Mouse (Mus musculus): ENCODE measurements around the gene D230025D16Rik. TPM values are rescaled to one million over a fixed set of nuclear protein-coding genes. Genes with fewer than 3 reads are reported as not detected.

The D230025D16Rik gene
- polyA plus RNA-seq, 1 experiment from 2014 or later = 20.7 TPM

- H3K27ac ChIP-seq = peak overlapping the region; percentile 74; the same call in 1 of the 2 replicates
- no peak for DNase-seq (ENCODE audit: low spot score)
- peaks cover 39% of the 10 kb centered on the region for H3K4me1 ChIP-seq
- no peaks in the 10 kb centered on the region; the same call in 1 of the 2 replicates for H3K9me3 ChIP-seq
- peaks cover 99% of the 10 kb centered on the region for H3K27me3 ChIP-seq (ENCODE audit: insufficient read depth, poor library complexity, severe bottlenecking)
- H3K4me3 ChIP-seq = peak overlapping the region; percentile 71
- H3K36me3 ChIP-seq = no peaks in the 10 kb centered on the region
- 21% methylated on average over 10 of the region's 10 CpGs for WGBS
Measured at GRCm38 (mm10) chr8:105265128-105265527, 40.2 kb downstream of the D230025D16Rik start.

DNA sequence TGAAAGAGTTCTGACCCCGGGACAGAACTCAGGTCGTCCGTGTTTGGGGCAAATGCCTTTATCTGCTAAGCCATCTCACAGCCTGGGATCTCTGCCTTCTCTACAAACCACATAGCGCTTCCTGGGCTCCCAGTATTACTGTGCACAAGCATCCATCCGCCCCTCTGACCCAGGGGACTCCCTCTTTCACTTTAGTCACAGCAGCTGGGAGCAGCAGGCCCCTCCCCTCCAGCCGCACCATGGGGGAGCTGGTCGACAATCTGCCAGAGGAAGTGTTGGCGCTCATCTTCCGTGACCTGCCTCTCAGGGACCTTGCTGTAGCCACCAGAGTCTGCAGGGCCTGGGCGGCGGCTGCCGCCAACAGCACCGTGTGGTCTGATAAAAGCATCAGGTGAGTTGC lies 41.8 kb downstream of the D230025D16Rik start:
- DNase-seq (ENCODE audit: low spot score) = no peak
- no peaks in the 10 kb centered on the region for H3K36me3 ChIP-seq
- H3K27me3 ChIP-seq (ENCODE audit: insufficient read depth, poor library complexity, severe bottlenecking) = peaks cover 99% of the 10 kb centered on the region
- 13% methylated on average over 13 of the region's 13 CpGs for WGBS
- H3K4me3 ChIP-seq = no peak overlapping the region
- H3K4me1 ChIP-seq = peaks cover 48% of the 10 kb centered on the region
- H3K27ac ChIP-seq = no peak overlapping the region
- H3K9me3 ChIP-seq = no peaks in the 10 kb centered on the region; the same call in 1 of the 2 replicates

- peaks cover 51% of the 10 kb centered on the region for H3K4me1 ChIP-seq
Measured at GRCm38 (mm10) chr8:105268342-105269074, 43.6 kb downstream of the D230025D16Rik start.

DNA sequence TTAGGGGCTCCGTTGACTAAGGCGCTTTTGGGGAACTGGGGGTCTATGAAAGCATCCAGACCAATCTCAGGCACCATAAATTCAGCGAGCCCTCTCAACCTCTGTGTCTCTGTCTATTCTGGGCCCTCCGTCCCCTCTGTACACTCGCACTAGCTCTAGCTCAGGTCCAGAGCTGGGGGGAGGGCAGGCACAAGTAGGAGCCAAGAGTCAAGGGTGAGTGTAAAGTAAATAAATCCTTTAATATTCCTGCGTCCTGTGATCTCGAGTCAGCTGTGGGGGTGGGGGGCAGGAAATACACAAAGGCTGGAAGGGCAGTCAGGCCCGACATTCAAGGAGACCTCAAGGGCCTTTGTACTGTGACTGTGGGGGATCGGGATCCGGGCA lies 44.1 kb downstream of the D230025D16Rik start:
- peaks cover 99% of the 10 kb centered on the region for H3K27me3 ChIP-seq (ENCODE audit: insufficient read depth, poor library complexity, severe bottlenecking)
- H3K4me1 ChIP-seq = peaks cover 48% of the 10 kb centered on the region
- under 1% methylated on average over 10 of the region's 10 CpGs for WGBS
- peak overlapping the region; percentile 71 for H3K27ac ChIP-seq
- H3K4me3 ChIP-seq = peak overlapping the region; percentile 63
- DNase-seq (ENCODE audit: low spot score) = no peak
- H3K9me3 ChIP-seq = no peaks in the 10 kb centered on the region; the same call in 1 of the 2 replicates
- no peaks in the 10 kb centered on the region for H3K36me3 ChIP-seq

More at GRCm38 (mm10) chr8:105268342-105269074, 43.6 kb downstream of the D230025D16Rik start:
- Histone ChIP-seq H3K9me3 (no peaks in the 10 kb centered on the region; the same call in 1 of the 2 replicates), H3K27me3 (ENCODE audit: insufficient read depth, poor library complexity, severe bottlenecking) (peaks cover 99% of the 10 kb centered on the region), H3K36me3 (no peaks in the 10 kb centered on the region), H3K27ac (peak overlapping the region; percentile 71), H3K4me3 (peak overlapping the region; percentile 63)
- no peak for DNase-seq (ENCODE audit: low spot score)
- WGBS = under 1% methylated on average over 65 of the region's 65 CpGs

DNA sequence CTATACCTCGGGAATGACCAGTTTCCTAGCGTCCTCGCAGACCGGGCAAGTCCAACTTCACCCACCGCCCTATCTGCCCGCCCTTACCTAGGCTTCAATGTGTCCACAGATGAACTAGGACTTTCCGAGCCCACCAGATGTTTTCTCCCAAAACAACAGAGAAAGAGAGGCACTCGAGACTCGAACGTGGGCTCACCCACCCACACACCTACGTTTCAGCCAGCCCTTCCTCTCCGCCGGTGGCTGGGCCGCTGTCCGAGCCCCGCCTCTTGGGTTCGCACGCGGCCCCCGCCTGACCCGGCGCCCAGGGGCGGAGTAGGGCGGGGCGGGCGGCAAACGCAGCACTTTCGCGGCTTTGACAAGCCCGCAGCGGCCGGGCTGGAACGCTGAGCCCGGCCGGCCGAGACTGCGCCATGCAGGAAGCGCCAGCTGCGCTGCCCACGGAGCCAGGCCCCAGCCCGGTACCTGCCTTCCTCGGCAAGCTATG lies 44.6 kb downstream of the D230025D16Rik start, which contains the start of gene Hsf4:
TSS of gene Hsf4 (plus strand) at position 341 of the 487 bp plus-strand sequence.
- H3K27me3 ChIP-seq (ENCODE audit: insufficient read depth, poor library complexity, severe bottlenecking) = peaks cover 99% of the 10 kb centered on the region
- under 1% methylated on average over 42 of the region's 42 CpGs for WGBS
- peaks cover 47% of the 10 kb centered on the region for H3K4me1 ChIP-seq
- H3K27ac ChIP-seq = peak within 1 kb of the TSS; percentile 71
- H3K36me3 ChIP-seq = no peaks in the 10 kb centered on the region
- no peak for DNase-seq (ENCODE audit: low spot score)
- peak within 1 kb of the TSS; percentile 63 for H3K4me3 ChIP-seq
- no peaks in the 10 kb centered on the region; the same call in 1 of the 2 replicates for H3K9me3 ChIP-seq

DNA sequence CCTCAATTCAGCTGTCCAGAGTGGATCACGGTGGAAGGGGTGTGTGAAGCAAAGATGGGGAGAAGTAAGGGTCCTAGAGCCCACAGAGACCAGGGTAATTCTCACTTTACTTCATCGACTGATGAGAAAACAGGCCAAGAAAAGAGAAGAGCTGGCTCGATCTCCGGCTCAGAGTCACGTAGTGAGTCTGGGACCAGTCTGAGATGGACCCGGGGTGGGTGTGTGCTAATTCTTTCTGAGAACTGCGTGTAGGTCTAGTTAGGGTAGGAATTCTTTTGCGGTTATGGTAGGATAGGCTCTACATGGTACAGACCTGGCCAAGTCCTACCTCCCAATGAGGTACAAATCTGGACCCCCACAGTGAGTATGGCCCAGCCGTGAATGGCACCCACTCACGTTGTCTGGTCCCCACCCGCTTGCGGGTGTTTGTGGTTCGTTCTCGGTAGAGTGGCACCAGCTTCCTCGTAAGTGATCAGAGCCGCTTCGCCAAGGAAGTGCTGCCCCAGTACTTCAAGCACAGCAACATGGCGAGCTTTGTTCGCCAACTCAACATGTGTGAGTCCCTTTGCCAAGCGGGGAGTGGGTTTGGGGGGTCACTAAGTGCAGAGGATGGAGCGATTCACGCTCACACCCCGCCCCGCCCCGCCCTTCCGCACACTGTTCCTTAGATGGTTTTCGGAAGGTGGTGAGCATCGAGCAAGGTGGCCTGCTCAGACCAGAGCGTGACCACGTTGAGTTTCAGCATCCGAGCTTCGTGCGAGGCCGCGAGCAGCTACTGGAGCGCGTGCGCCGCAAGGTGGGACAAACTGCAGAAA lies 45.4 kb downstream of the D230025D16Rik start:
- WGBS = 3% methylated on average over 39 of the region's 39 CpGs
- DNase-seq (ENCODE audit: low spot score) = no peak
- Histone ChIP-seq H3K27ac (no peak overlapping the region), H3K36me3 (no peaks in the 10 kb centered on the region), H3K4me3 (peak overlapping the region; percentile 63), H3K9me3 (no peaks in the 10 kb centered on the region; the same call in 1 of the 2 replicates), H3K4me1 (peaks cover 42% of the 10 kb centered on the region), H3K27me3 (ENCODE audit: insufficient read depth, poor library complexity, severe bottlenecking) (peaks cover 100% of the 10 kb centered on the region)

DNA sequence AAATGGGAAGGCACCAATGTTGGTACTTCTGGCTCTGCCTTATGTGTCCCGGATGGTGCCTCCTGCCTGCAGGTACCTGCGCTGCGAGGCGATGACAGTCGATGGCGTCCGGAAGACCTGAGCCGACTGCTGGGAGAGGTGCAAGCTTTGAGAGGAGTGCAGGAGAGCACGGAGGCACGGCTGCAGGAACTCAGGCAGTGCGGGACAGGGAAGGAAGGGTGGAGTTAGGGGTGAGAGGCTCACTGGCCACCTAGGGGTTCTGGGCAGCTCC lies 45.9 kb downstream of the D230025D16Rik start:
- H3K27me3 ChIP-seq (ENCODE audit: insufficient read depth, poor library complexity, severe bottlenecking) = peaks cover 100% of the 10 kb centered on the region
- H3K4me3 ChIP-seq = peak overlapping the region; percentile 22
- no peaks in the 10 kb centered on the region; the same call in 1 of the 2 replicates for H3K9me3 ChIP-seq
- peaks cover 47% of the 10 kb centered on the region for H3K4me1 ChIP-seq
- H3K27ac ChIP-seq = no peak overlapping the region
- H3K36me3 ChIP-seq = no peaks in the 10 kb centered on the region
- WGBS = 3% methylated on average over 11 of the region's 11 CpGs
- no peak for DNase-seq (ENCODE audit: low spot score)

DNA sequence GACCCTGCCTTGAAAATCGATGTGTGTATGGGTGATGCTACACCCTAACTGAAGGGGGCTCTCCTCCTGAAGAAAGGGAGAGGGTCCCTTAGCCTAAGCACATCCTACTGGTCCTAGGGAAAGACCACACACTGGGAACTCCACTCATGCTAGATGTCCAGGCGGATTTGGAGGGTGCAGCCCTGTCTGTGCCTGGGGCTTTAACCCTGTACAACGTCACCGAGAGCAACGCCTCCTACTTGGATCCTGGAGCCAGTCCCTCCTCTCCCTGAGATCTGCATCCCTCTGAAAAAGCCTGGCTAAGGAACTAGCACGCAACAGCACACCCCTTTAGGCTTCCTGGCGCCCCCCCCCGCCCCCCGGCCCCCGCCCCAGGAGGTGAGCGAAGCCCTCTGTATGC lies 50.4 kb downstream of the D230025D16Rik start:
- no peak for DNase-seq (ENCODE audit: low spot score)
- peak overlapping the region; percentile 64; the same call in 1 of the 2 replicates for H3K4me3 ChIP-seq
- 14% methylated on average over 11 of the region's 11 CpGs for WGBS

DNA sequence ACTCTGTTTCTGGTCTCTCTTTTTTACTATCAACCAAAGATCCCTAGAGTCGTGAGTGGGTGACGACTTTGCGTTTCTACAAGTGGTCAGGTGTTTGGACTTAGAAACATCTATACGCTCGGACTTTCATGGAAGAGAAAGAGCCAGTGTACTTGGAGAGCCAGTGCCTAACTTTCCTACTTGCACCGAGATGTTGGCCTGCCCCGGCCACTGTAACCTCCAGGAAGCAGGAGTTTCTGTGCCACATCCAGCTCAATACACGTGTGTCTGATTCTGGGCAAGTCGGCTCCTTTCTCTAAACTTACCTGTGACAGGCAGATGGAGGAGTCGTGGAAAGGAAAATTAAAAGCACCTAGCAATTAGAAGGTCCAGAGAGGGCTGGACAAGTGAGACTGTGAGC lies 50.9 kb downstream of the D230025D16Rik start, which contains the start of gene Nol3:
TSS of gene Nol3 (plus strand) at position 301 of the 400 bp plus-strand sequence.
- H3K27me3 ChIP-seq (ENCODE audit: insufficient read depth, poor library complexity, severe bottlenecking) = peaks cover 100% of the 10 kb centered on the region
- peaks cover 32% of the 10 kb centered on the region for H3K4me1 ChIP-seq
- H3K27ac ChIP-seq = no peak within 1 kb of the TSS
- H3K4me3 ChIP-seq = peak within 1 kb of the TSS; percentile 64
- 12% methylated on average over 10 of the region's 10 CpGs for WGBS
- H3K36me3 ChIP-seq = 0 out of 2 replicates have a peak, but pooled peaks cover 4% of the 10 kb centered on the region
- H3K9me3 ChIP-seq = no peaks in the 10 kb centered on the region
- DNase-seq (ENCODE audit: low spot score) = no peak

More for the DNA sequence above, 50.4 kb downstream of the D230025D16Rik start:
- H3K9me3 ChIP-seq = no peaks in the 10 kb centered on the region
- peaks cover 100% of the 10 kb centered on the region for H3K27me3 ChIP-seq (ENCODE audit: insufficient read depth, poor library complexity, severe bottlenecking)
- peaks cover 36% of the 10 kb centered on the region for H3K4me1 ChIP-seq
- 0 out of 2 replicates have a peak, but pooled peaks cover 4% of the 10 kb centered on the region for H3K36me3 ChIP-seq
- no peak overlapping the region for H3K27ac ChIP-seq

DNA sequence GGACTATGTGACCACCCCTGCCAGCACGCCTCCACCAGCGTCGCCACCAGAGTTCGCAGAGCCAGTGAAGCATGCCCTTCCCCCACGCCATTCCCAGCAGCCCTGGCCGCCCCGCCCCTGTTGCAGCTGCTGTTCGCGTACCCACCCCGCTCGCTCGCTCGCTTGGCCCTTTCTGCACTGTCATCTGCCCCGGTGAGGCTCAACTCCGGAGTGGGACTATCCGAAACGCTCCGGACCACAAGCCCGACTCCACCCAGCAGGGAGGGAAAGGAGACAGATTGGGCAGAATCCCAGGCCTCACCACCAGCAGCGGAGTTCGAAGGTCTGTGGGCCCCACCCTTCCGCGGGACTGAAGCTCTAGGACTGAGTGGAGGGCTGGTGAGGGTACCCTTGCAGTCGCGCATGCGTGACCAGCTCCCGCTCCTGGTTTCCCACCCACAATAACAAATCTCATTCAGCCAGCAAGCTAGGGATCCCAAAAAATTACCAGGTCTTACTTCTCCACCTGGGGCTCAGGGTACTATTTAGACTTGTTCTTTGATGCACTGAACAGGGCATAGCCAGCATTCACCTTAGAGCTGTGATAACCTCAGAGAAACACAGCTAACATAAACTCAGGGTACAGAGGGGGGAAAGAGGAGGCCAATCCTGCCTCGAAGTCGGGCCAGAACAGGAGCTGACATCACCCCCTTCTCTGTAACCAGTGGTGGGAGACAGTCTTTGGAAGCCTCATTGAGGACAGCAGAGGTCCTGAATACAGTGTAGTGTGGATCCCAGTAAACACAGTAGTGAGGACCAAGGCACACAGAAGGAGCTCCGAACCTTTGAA lies 51.6 kb downstream of the D230025D16Rik start:
- H3K27me3 ChIP-seq (ENCODE audit: insufficient read depth, poor library complexity, severe bottlenecking) = peaks cover 100% of the 10 kb centered on the region
- no peak overlapping the region for H3K27ac ChIP-seq
- H3K36me3 ChIP-seq = peaks cover 5% of the 10 kb centered on the region; the same call in 1 of the 2 replicates
- 4% methylated on average over 30 of the region's 30 CpGs for WGBS
- no peaks in the 10 kb centered on the region for H3K9me3 ChIP-seq
- no peak for DNase-seq (ENCODE audit: low spot score)
- H3K4me1 ChIP-seq = peaks cover 30% of the 10 kb centered on the region
- peak overlapping the region; percentile 64 for H3K4me3 ChIP-seq

GRCm38 (mm10) chr8:105278911-105279334 lies 54.0 kb downstream of the D230025D16Rik start:
- WGBS = 3% methylated on average over 28 of the region's 28 CpGs
- H3K4me1 ChIP-seq = peaks cover 33% of the 10 kb centered on the region
- peak overlapping the region; percentile 49 for H3K4me3 ChIP-seq
- H3K9me3 ChIP-seq = no peaks in the 10 kb centered on the region
- H3K27me3 ChIP-seq (ENCODE audit: insufficient read depth, poor library complexity, severe bottlenecking) = peaks cover 100% of the 10 kb centered on the region
- no peak for DNase-seq (ENCODE audit: low spot score)
- H3K27ac ChIP-seq = no peak overlapping the region
- peaks cover 7% of the 10 kb centered on the region; the same call in 1 of the 2 replicates for H3K36me3 ChIP-seq

DNA sequence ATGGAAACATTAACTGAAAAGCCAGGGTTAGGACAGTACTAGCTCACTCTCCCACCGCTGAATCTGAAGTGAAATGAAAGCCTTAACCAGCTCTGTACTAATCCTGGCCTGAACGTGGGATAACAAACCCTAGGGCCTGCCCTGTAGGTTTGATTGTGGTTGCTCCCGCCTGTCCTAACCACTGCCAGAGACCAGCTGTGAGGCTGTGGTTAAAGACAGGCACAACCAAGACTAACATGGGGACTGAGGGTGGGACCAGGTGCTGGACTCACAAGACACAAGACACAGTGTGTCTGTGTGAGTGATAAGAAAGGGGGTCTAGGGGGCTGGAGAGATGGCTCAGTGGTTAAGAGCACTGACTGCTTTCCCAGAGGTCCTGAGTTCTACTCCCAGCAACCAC lies 55.6 kb downstream of the D230025D16Rik start:
- H3K36me3 ChIP-seq = peaks cover 18% of the 10 kb centered on the region; the same call in 1 of the 2 replicates
- WGBS = 74% methylated on average over 3 of the region's 3 CpGs
- H3K4me3 ChIP-seq = no peak overlapping the region
- H3K9me3 ChIP-seq = no peaks in the 10 kb centered on the region
- H3K27me3 ChIP-seq (ENCODE audit: insufficient read depth, poor library complexity, severe bottlenecking) = peaks cover 98% of the 10 kb centered on the region
- no peak for DNase-seq (ENCODE audit: low spot score)
- peaks cover 29% of the 10 kb centered on the region for H3K4me1 ChIP-seq
- H3K27ac ChIP-seq = no peak overlapping the region

All from heart, embryonic 10.5 days (tissue).